Mouse (Mus musculus): ENCODE data around the gene Tmcc3.

DNA sequence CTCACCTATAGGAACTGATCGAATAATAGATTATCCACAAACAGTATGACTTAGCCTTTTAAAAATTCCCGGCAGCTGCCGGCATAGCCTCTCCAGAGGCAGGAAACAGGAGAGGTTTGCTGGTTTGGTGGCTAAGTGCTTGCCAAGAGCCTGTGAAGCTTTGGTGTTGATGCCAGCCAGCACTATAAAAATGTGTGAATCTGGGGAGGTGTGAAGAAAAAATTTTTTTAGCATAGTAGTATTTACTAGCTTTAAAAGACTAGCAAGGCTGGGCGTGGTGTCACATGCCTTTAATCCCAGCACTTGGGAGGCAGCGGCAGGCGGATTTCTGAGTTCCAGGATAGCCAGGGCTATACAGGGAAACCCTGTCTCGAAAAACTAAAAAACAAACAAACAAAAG, 31.8 kb downstream of the Tmcc3 start:
- TF ChIP-seq GATA1 (IDR thresholded peaks at IDR 0.05; ENCODE audit: low read length), result no peak
- no peak for TF ChIP-seq TAL1 (IDR thresholded peaks at IDR 0.05; ENCODE audit: low read length)

Measured in erythroblast, embryonic 14.5 days (primary cell).